Mouse (Mus musculus) liver, embryonic 14.5 days (tissue): ENCODE measurements around the gene Lrrc1.

Experiments
- CTCF ChIP-seq: IDR thresholded peaks from 2 replicates; pipeline ENCODE4 v1.5.1; 2016; ENCODE audit warnings: antibody characterized with exemption, low read depth, control low read depth
- EP300 ChIP-seq: IDR thresholded peaks from 2 replicates; pipeline ENCODE4 v1.6.1; 2016; ENCODE audit warnings: antibody characterized with exemption, low read depth

GRCm38 (mm10) chr9:77543351-77544321, 1.0 kb downstream of the Lrrc1 start:
- TF ChIP-seq EP300 = no peak
- TF ChIP-seq CTCF = peak; percentile 21; the same call in 1 of the 2 replicates
